Mouse (Mus musculus): Measurements from ENCODE around the gene Akna.

Gene Akna

DNA sequence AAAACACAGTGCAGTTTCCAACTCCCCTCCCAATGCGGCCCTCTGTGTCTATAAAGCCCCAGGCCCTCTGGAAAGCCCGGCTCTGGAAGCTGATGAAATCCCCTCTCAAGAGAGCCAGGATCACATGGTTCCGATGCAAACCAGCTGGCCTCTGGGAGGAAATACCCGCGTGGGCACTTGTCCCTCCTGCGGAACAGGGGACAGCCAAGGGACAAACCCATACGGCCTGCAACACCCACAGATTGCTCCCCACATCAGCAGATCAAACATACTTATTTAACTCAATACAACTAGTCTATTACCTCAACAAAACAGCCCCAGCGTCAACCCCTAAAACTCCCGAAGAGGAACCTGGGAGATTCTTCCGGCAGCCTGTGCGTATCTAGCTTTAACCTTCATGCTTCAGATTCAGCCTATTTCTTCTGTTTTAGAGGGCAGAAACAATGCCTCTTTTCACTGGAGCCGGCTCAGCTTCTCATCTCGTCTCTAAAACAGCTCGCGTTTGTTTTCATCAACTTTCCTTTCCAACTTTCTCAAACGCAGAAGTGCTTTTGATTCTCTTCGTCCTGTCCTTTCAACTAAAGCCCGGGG lies 6.3 kb upstream of the Akna start:
- no peak for DNase-seq

DNA sequence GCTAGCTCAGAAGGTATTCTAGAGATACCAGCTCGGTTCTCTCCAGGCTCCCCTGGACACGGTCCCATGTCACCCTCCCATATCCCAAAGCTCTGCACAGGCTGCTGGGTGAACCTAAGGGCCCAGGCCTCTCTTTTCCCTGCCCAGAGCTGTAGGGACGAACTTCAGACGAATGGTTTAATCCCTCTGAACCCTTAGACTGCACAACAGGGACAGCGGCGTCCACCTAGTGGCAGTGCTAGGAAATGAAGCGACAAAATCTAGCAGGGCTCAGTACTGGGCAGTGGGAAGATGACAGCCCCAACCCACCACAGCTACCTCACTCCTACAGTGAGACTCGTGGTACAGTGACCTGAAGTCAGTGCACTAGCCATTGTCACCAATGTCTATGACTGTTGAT lies 5.5 kb upstream of the Akna start:
- DNase-seq: no peak

DNA sequence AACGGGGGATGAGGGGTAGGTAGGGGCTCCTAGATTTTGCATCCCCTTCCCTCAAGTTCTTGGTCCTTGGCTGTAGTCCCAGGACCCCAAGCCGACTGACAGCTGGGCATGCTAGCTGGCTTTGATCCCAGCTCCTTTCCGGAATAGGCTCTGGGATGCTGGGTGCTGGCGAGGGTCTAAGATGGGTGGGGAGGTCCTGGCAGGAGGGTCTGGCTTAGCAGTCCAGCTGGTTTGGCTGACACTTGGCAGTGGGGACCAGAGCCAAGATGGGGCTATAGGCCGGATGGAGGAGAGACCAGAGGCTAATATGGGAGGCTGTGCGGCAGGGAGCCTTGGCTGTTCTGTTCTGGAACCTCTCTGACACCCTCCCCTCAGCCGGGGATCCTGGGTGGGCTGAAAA lies 5.1 kb upstream of the Akna start:
- DNase-seq: no peak

DNA sequence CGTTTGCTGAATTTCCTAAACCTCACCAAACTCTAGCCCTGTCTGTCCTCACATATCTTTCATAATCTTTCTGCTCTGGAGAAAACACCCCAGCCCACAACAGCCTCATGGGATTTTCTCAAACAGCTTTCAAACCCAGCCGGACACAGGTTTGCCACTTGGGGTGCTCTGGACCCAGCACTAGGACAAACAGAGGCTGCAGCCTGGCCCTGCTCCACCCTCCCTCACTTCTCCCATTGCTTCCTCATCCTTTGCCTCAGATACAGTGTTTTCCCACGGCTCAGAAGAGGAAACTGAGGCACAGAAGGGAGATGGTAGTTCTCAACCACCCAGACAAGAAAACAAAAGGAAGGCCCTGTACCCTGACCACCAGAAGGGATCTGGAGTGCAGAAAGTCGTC lies 2.5 kb upstream of the Akna start:
- no peak for DNase-seq

DNA sequence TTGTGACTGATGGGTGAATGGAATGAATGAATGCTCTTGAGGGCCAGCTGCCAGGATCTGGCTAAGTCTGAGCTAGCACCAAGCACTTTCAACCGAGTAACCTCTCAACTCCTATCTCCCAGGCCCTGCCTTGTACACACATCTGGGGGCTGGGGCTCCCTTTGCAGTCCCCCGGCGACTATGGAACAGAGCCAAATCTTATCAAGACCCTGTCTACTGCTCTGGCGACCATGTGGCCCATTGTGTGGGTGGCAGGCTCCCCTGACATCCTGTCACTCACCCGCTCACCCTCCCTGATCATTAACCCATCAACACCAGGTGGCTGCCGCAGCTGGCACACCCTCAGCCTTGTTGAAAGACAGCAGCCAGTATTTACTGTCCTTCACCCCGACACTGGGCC lies 1.9 kb upstream of the Akna start:
- DNase-seq: no peak

DNA sequence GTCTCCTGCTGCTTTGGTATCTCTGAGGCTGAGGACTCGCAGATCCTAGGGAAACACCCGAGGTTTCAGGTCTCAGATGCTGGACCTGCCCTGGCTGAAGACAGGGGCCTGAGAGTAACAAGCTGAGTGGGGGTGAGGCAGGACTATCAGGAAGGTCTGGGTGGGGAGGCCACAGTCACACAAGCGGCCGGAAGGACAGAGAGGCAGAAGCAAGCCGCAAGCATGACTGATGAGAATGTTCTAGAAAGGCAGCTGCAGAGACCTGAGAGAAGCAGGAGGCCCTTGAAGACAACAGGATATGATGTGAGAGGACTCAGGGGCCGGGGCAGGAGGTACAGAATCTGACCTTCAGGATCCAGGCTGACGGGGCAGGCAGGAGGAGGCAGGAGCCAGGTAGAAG lies 1.1 kb upstream of the Akna start:
- DNase-seq: no peak

DNA sequence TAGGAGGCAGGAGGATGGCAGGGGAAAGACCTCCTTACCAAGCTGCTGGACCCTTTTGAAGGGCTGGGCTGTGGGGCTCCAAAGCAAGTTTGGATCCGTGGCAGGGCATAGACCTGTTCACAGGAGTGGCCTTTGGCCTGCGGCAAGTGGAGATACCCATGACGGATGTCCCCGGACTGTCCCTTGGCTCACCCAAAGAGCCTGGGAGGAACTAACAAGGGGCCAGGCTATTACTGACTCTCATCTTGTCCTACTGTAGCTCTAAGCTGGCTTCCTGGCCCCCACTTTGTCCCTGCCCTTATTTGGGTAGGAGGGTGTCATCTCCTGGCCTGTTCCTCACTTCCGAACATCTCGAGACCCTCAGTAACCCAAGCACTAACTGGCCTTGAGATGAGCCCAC lies 596 bp downstream of the Akna start:
- no peak for DNase-seq

DNA sequence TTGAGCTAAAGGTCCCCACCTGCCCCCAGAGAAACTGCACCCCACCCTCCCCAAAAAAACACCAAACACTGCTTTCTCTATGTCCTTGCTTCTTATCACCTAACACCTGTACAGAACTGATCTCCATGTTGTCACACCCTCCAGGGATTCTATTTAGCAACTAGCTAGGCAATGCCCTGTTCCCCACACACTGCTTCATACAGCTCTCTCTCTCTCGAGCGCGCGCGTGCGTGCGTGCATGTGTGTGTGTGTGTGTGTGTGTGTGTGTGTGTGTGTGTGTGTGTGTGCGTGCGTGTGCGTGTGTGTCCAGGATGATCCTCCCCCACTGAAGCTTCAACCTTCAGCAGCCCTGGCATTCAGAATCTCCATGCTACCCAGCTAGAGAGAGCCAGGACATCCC lies 1.1 kb downstream of the Akna start:
- no peak for DNase-seq

DNA sequence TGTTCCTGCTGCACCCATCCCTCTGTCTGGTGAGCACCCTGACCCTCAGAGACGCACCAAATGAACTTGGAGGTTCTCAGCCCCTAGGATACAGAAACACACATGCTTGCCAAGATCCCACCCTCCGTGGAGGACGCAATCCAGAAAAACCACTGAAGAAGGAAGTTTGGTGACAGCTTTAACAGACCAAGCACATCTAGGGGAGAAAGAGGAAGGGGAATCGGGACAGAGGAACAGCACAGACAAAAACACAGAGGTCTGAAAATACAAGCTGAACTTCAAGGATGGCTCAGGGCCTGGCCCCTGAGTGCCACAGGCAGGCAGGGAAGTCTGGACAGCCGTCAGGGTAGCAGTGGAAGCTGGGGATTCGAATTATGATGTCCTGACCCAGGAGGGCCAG lies 1.5 kb downstream of the Akna start:
- DNase-seq: no peak

DNA sequence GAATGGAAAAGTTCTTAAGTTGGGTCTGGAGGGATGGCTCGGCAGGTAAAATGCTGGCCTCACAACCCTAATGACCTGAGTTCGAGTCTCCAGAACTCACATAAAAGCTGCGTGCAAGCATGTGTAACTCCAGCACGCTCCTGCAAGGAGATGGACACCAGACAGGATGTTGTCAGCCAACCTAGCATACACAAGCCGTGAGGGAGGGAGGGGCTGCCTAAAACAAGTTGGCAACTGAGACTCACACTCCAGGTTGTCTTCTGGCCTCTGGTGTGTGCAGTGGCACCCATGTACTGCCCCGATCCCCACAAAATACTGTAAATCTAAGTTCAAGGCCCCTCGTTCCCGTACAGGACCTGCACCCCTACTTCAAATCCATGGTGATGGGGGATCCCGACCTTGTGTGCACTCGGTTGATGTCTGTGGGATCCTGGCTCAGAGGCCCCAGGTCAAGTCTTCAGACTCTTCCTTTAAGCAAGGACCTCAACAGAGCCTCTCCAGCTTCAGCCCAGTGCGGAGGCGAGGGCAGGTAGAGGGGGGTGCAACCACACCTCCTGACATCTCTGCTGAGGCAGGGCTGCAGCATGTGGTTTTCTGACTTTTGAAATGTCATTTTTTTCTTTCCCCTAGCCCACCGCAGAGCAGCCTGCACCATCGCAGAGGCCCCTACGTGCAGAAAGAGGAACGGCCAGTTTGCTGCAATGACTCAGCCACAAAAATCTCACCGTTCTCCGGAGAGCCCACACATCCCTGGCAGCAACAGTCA lies 2.4 kb downstream of the Akna start:
- DNase-seq: no peak

DNA sequence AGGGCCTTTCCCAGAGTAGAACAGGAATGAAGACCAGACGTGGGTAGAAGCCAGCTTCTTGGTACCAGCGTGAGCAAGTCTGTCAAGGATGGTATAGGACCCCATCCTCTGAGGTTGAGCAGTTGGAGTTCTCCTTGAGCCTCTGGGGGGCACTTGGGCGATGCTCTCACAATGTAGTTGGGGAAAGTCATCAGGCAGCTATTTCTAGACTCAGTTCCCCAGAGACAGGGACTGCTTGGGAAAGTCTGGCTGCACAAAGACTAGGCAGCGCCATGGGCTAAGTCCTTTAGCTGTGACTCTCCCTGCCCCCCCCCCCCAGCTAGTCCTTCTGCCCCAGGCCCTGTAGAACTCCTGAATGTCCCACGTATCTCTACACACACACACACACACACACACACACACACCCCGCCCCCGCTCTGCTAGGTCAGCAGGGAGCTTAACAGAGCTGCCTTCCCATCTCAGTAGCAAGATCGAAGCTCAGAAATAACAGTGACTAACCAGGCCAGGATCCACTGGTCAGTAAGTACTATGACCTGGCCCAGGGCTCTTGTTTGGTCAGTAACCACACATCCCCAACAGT lies 3.4 kb downstream of the Akna start:
- DNase-seq: no peak

DNA sequence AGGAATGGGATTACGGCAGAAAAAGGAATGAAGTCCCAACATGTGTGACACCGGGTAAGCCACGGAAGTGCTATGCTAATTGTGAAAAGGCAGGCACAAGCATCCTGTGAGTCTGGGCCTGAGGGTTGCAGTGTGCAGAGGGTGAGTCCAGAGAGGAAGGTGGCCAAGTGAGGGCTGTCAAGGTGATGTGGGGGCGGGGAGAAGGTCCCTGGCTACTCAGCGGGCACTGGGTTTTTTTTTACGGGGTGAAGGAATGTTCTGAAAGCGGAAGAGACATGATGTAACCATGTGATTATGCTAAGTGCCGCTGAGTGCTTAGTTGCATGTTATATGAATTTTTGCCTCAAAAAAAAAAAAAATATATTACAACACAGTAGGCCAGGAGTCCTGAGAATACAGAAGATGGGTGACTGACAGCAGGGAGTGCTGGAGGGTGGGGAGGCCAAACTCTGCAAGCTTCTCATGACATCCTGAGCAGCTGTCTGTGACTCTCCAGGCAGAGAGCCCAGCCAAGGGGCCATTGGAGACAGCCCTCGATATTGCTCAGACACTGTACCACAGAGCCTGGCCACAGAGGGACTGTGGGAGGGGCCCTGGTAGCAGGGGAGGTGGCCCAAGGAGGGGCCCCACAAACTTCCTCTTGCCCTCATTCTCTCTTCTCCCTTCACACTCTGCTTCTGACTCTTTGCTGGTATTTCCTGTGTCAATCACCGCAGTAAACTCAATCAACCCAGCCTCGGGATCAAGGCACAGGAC lies 4.1 kb downstream of the Akna start:
- DNase-seq: no peak

DNA sequence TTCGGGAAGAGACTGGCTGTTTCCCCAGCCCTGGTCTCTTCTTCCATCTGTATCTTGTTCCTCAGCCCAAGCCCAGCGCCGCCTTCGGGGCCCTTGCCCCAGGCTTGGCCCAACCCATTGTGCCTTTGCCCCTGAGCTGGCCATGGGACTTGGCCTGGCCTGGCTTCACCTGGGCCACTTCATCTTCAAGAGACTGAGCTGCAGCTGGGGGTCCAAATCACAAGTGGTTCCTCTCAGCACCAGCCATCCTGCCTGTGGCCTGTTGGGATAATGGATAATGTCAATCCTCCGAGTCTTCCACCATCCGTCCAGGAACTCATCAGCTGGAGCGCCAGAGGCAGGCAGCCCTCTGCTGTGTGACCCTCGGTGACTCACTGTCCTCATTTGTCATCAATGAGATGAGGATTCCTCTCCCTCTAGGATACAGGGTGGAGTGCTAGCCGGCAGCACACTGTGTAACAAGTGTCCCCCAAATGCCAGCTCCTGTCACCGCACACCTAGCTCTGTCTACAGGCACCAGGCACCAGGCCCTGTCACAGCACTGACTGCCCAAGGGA lies 5.1 kb downstream of the Akna start:
- DNase-seq: no peak

DNA sequence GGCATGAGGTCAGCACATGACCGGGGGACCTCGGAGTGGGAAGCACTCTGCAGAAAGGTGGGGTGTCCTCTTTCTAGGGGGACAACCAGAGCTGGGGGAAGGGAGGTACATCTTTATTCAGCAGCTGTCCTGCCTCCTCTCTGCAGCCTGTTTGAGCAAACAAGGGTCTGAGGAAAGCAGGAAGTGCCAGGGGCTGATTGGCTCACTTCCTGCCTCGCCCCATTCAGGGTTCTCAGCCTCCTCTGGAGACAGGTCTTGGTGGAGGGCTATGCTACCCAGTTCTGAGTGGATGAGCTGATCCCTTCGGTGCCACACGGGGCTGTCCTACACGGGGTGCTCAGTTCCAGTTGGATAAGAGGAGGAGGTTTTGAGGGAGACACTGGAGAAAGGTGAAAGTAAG lies 11.8 kb downstream of the Akna start:
- no peak for DNase-seq

DNA sequence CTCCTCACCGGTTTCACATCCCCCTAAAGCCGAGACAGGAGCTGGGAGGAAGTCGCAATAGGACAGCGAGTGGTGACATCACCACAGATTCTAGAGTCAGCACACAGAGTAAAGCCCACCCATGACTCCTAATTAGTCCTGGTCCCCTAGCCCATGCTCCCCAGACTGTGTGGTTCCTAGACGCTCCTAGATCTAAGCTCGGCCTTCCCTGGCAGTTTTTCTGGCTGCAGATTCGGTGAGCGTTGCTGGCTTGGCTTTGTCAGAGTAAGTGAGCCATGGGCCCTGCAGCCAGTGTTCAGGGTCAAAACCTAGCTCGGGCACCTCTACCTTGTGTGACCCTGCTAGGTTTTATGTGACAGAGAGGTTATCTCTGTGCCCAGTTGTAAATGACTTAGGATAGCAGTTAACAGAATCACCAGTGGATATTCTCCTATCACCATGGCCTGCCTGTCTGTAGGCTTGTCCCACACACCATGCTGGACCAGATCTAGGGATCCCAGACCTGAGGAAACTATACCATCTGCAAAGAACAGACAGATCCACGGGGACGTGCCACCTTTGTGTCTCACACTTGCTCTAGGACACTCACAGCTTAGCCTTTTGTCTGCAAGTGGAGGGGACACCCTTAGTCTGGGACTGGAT lies 13.1 kb downstream of the Akna start:
- DNase-seq: no peak

DNA sequence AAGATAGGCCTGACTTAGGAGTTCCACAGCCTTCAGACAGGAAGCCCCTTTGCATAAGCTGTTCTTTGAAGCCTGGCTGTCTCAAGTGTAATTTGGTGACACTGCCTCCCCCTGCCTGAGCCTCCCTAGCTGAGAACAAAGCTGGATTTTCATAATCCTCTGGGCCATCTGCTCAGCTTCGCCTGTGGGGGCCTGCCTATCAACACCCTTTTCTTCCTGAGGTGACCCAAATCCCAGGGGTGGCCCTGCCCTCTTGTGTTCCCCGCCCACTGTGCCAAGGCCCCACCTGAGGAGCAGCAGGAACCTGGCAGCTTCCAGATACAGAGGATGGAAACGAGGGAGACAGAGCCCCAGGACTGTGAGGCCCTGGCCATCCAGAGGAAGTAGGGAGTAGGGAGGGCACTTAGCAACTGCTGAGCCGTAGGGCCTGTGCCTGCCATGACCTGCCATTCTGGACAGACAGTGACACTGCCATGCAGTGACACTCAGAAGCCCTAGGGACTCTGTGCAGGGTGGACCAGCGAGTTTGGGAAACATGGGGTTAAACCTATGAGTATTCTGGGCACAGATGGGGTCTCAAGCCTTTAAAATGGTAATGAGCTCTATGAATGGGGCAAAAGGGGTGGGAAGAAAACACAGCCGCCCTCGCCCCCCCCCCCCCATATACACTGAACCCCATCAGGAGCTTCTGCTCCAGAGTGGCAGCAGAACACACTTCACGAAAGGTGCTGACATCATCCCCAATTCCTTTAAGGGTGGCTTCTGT lies 13.8 kb downstream of the Akna start:
- DNase-seq: no peak

DNA sequence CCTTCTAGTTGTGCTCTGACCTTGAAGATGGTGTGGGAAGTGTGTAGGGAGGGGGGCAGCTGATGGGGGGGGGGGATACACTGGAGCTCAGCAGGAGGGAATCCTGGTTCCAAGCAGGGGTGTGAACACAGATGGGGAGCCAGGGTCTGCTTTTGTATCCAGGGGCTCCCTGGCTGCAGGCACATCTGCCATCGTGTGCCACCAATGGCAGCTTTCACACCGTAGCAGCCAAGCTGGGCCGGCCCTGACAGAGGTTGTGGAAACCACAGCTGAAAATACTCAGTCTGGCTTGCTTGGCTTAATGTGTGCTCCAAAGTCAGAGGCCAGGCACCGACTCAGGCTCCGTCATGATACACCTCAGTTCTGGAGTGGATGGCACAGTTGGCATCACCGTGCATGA lies 15.1 kb downstream of the Akna start:
- no peak for DNase-seq

DNA sequence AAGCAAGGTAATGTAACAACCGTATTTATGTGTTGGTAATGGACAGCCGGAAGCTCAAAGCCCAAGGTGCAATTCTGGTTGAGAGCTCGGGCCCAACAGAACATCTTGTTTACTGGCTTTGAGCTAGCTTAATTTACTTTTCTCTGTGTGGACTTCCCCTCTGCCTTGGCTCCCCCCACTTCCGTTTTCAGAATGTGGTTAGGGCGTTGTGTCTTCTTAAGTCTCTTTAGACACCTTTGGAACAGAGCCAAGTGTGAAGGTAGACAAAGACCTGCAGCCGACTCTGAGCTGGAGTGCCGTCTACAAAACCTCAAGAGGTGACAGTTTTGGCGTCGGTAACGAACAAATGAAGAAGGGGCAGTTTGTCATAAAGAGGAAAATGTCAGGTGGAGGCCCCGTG lies 17.4 kb downstream of the Akna start:
- DNase-seq: no peak

DNA sequence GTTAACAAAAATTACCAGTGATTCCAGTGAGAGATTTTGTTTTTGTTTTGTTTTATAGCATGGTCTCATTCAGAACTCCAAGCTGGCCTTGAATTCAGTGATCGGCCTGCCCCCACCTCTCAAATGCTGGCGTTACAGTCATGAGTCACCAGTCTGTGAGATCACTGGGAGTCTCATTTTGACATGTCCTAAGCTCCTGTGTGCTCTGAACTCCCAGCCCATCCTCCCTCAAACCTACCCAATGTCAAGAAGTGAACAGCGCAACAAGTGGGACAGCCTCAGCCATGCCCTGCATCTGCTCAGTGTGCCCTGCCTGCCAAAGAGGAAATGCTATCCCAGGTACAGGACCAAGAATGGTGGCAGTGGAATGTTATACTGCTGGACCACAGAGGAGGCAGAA lies 17.9 kb downstream of the Akna start:
- DNase-seq: no peak

DNA sequence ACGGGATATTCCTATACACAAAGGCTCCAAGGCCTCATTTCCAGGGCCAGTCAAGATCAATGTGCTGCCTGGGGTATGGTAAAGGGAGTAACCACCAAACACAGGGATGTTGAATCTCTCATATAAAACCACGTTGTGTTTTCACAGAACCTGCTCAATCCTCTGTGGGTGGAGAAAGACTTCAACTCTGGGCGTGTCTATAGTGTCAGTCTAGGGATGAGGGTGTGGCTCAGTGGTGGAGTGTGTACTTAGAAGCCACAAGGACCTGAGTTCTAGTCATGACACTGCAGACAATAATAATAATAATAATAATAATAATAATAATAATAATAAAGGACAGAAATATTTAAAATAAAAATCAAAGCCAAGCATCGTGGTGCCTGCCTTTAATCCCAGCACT lies 18.9 kb downstream of the Akna start:
- no peak for DNase-seq

DNA sequence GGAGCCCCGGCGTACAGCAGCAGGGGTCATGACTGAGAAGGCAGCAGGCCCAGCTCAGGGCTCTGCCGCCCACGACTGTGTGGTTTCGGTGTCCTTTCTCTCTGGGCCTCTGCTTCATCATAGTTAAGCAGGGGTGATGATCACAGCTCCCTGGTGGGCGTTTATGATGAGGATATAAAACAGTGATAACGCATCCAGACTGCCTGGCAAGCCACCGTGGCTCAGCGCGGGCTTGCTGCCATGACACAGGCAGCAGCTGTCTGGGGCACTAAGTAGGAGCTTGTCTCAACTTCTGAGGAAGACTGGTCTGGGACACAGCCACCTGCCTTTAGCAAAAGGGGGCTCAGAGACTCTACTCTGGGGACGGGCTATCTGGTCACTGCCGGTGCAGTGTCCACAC lies 19.7 kb downstream of the Akna start:
- no peak for DNase-seq

DNA sequence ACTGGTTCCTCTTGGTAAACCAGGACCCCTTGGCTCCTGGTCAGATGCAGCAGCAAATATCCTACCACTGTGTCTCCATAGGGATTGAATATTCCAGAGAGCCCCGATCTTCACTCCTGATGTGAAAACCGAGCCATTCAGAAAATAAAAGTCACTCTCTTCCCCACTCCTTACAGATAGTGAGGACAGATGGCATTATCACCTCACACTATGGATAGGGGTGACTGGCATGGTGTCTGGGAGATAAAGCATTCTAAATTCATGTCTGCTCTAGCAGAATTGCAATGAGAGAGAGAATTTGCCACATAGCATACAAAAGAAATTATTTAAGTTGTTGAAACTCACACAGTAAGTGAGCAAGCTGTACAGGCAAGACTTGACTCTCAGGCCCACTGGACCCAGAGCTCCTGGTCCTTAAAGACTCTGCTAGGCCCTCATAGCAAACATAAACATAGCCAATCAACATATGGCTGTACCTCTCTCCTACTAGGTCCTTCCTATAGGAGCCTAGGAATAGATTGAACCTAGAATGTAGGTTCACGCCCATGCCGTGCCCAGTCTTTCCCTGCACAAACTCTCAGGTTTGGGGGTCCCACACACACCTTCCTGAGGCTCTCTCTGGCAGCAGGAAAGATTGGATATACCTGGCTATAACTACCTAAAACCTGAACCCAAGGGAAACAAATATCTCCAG lies 20.3 kb downstream of the Akna start:
- no peak for DNase-seq

All from cerebellum, adult 11-12 months (tissue).